Mouse (Mus musculus) liver, embryonic 16.5 days (tissue): ENCODE measurements around the gene Klhl22. TPM values are rescaled to one million over a fixed set of nuclear protein-coding genes. Genes with fewer than 3 reads are reported as not detected.

Experiments
- ATAC-seq: fragments of 200-750 bp; cut with Nextera tagmentation; 2 replicates; pipeline ENCODE4 v1.8.0; 2017; ENCODE audit warnings: low read depth, mild to moderate bottlenecking, moderate number of reproducible peaks, moderate library complexity
- H3K27ac ChIP-seq: fragments of 300-500 bp; sonication (generic); 2 replicates; pipeline ENCODE4 v1.5.1; 2014; ENCODE audit warnings: mild to moderate bottlenecking, low read length
- H3K27me3 ChIP-seq: fragments of 300-500 bp; sonication (generic); 2 replicates; pipeline ENCODE4 v1.6.1; 2014; ENCODE audit warnings: low read depth, low read length, mixed read lengths; ENCODE audit not compliant: control insufficient read depth, insufficient read depth
- H3K36me3 ChIP-seq: fragments of 300-500 bp; sonication (generic); 2 replicates; pipeline ENCODE4 v1.6.1; 2014; ENCODE audit warnings: mild to moderate bottlenecking; ENCODE audit not compliant: control insufficient read depth, insufficient read depth
- H3K4me1 ChIP-seq: fragments of 300-500 bp; sonication (generic); 2 replicates; pipeline ENCODE4 v1.6.1; 2014; ENCODE audit warnings: low read depth, low read length, mixed read lengths; ENCODE audit not compliant: control insufficient read depth
- H3K4me2 ChIP-seq: fragments of 300-500 bp; sonication (generic); 2 replicates; pipeline ENCODE4 v1.6.1; 2014; ENCODE audit warnings: low read depth, low read length, mixed read lengths
- H3K4me3 ChIP-seq: fragments of 300-500 bp; sonication (generic); 2 replicates; pipeline ENCODE4 v1.5.1; 2014; ENCODE audit warnings: low read depth, mild to moderate bottlenecking, low read length
- H3K9ac ChIP-seq: fragments of 300-500 bp; sonication (generic); 2 replicates; pipeline ENCODE4 v1.6.1; 2014; ENCODE audit warnings: low read depth, low read length
- H3K9me3 ChIP-seq: fragments of 300-500 bp; sonication (generic); replicated peaks from 2 replicates; pipeline ENCODE4 v1.6.1; 2016; ENCODE audit warnings: low read length; ENCODE audit not compliant: control insufficient read depth
- WGBS: fragments of 180-500 bp; shearing (Covaris S2); extraction: QIAGEN DNeasy Blood & Tissue Kit; methylation state at CpG from one replicate; pipeline ENCODE4 v1.1.7; 2014; ENCODE audit not compliant: insufficient replicate concordance; 5-methylcytosine and 5-hydroxymethylcytosine counted together
- polyA plus RNA-seq: library from polyadenylated mRNA; unstranded; fragments of >200 nt; fragmentation: Nextera tagmentation; extraction: Ambion mirVana; gene quantifications from 2 replicates; pipeline ENCODE4 v1.2.1, GENCODE M21; 2015

The Klhl22 gene
- polyA plus RNA-seq, 1 experiment from 2014 or later: 12.8 TPM

DNA sequence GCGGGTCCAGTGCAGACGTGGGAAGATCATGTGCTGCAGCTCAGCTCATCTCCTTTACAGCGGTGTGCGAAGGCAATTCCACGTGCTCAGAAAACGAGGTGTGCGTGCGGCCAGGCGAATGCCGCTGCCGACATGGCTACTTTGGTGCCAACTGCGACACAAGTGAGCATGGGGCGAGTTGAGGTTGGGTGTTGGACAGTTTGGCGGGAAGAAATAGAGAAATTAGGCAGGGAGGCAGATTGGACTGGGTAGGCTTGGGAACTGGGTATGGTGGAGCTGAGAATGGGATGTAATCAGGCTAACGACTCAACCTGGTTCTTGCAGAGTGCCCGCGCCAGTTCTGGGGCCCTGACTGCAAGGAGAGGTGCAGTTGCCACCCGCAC lies 43.0 kb downstream of the Klhl22 start:
- Histone ChIP-seq H3K27ac (no peak overlapping the region), H3K9ac (no peak overlapping the region), H3K4me1 (peaks cover 33% of the 10 kb centered on the region), H3K36me3 (no peaks in the 10 kb centered on the region), H3K4me3 (peak overlapping the region; percentile 37; the same call in 1 of the 2 replicates), H3K9me3 (no peaks in the 10 kb centered on the region), H3K27me3 (peaks cover 98% of the 10 kb centered on the region), H3K4me2 (peak overlapping the region; percentile 55)
- ATAC-seq: no peak
- WGBS: 6% methylated on average over 18 of the region's 18 CpGs

DNA sequence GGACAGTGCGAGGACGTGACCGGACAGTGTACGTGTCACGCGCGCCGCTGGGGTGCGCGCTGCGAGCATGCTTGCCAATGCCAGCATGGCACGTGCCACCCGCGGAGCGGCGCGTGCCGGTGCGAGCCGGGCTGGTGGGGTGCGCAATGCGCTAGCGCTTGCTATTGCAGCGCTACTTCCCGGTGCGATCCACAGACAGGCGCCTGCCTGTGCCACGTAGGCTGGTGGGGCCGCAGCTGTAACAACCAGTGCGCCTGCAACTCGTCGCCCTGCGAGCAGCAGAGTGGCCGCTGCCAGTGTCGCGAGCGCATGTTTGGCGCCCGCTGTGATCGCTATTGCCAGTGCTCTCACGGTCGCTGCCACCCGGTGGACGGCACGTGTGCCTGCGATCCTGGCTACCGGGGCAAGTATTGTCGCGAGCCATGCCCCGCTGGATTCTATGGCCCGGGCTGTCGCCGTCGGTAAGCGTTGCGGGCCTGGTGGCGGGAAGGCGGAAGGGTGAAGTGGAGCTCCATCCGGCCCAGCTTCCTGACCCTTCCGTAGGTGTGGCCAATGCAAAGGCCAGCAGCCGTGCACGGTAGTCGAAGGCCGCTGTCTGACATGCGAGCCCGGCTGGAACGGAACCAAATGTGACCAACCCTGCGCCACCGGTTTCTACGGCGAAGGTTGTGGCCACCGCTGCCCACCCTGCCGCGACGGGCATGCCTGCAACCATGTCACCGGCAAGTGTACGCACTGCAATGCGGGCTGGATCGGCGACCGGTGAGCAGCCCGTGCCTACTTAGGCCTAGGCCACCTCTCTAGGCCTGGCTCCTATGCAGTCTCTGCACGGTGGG lies 43.6 kb downstream of the Klhl22 start:
- Histone ChIP-seq H3K36me3 (no peaks in the 10 kb centered on the region), H3K4me3 (peak overlapping the region; percentile 37), H3K27ac (no peak overlapping the region), H3K9me3 (no peaks in the 10 kb centered on the region), H3K4me1 (peaks cover 33% of the 10 kb centered on the region), H3K9ac (no peak overlapping the region), H3K27me3 (peaks cover 98% of the 10 kb centered on the region), H3K4me2 (peak overlapping the region; percentile 55)
- no peak for ATAC-seq
- WGBS: 3% methylated on average over 83 of the region's 83 CpGs

GRCm38 (mm10) chr16:17803675-17804448 lies 44.4 kb downstream of the Klhl22 start:
- Histone ChIP-seq H3K27ac (no peak overlapping the region), H3K36me3 (no peaks in the 10 kb centered on the region), H3K9me3 (no peaks in the 10 kb centered on the region), H3K4me3 (peak overlapping the region; percentile 38), H3K27me3 (peaks cover 97% of the 10 kb centered on the region), H3K4me2 (peak overlapping the region; percentile 59), H3K9ac (no peak overlapping the region), H3K4me1 (peaks cover 29% of the 10 kb centered on the region)
- ATAC-seq: no peak
- WGBS: 11% methylated on average over 33 of the region's 33 CpGs

- no peak overlapping the region for H3K27ac ChIP-seq
- H3K36me3 ChIP-seq: no peaks in the 10 kb centered on the region
- WGBS: 3% methylated on average over 33 of the region's 33 CpGs
- peaks cover 97% of the 10 kb centered on the region for H3K27me3 ChIP-seq
- peak overlapping the region; percentile 59 for H3K4me2 ChIP-seq
- peak overlapping the region; percentile 38 for H3K4me3 ChIP-seq
- no peaks in the 10 kb centered on the region for H3K9me3 ChIP-seq
- ATAC-seq: no peak
- H3K4me1 ChIP-seq: peaks cover 29% of the 10 kb centered on the region
- H3K9ac ChIP-seq: no peak overlapping the region
Measured at GRCm38 (mm10) chr16:17804449-17804912, 45.1 kb downstream of the Klhl22 start.

DNA sequence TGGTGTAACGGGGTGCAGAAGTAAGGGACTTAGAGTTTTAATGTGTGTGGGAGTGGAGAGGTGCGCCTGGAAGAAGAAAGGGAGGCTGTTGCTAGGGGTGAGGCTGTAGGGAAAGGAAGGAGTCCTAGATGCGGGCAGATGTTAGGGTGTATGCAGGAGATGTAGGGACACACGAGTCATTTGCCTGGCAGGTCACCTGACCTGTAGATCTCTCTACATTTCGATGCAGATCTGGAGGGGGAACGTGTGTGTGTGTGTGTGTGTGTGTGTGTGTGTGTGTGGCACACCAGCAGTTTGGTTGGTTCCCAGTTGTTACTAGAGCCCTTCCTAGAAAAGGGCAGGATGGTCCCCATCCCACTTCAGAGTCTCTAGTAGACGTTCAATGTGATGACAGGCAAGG lies 45.6 kb downstream of the Klhl22 start:
- Histone ChIP-seq H3K36me3 (no peaks in the 10 kb centered on the region), H3K4me1 (peaks cover 29% of the 10 kb centered on the region), H3K4me2 (peak overlapping the region; percentile 59; the same call in 1 of the 2 replicates), H3K9ac (no peak overlapping the region), H3K9me3 (no peaks in the 10 kb centered on the region), H3K27me3 (peaks cover 97% of the 10 kb centered on the region), H3K27ac (no peak overlapping the region), H3K4me3 (peak overlapping the region; percentile 38; the same call in 1 of the 2 replicates)
- 13% methylated on average over 7 of the region's 7 CpGs for WGBS
- ATAC-seq: no peak

GRCm38 (mm10) chr16:17806581-17807191 lies 47.3 kb downstream of the Klhl22 start:
- no peak for ATAC-seq
- Histone ChIP-seq H3K4me3 (peak overlapping the region; percentile 59), H3K27me3 (peaks cover 88% of the 10 kb centered on the region), H3K27ac (no peak overlapping the region), H3K9ac (peak overlapping the region; percentile 52), H3K4me1 (peaks cover 29% of the 10 kb centered on the region), H3K4me2 (peak overlapping the region; percentile 81), H3K9me3 (no peaks in the 10 kb centered on the region), H3K36me3 (no peaks in the 10 kb centered on the region)
- 3% methylated on average over 50 of the region's 50 CpGs for WGBS

DNA sequence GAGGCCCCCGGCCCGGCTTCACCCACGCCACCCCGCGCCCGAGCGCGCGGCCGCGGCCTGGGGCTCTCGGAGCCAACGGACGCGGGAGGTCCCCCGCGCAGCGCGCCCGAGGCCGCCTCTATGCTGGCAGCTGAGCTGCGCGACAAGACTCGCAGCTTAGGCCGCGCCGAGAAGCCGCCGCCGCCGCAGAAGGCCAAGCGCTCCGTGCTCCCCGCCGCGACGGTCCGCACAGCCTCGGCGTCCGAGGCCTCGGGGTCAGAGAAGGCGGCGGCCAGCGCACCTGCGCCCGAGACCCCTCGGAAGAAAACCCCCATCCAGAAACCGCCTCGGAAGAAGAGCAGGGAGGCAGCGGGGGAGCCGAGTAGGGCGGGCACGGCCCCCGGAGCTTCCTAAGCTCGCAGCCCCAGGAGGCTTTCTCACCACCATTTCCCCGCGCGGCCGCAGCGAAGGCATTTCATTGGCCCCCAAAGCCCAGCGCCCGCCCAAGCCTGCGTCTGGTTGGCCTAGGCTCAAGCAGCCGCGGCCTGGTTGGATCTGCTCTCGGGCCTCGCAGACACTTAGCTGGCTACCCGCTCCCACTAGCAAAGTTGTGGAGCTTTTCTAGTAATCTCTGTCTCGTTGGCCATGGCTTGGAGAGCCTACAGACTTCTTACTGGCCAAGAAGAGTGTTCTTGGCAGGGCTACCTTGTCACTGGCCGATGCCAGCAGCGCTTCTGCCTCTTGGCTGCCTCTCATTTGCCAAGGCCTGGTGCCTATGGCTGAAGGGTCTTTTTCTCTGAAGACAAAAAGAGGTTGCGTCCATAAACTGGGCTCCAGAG lies 48.0 kb downstream of the Klhl22 start:
- H3K36me3 ChIP-seq: no peaks in the 10 kb centered on the region
- H3K4me2 ChIP-seq: peak overlapping the region; percentile 81
- 4% methylated on average over 73 of the region's 73 CpGs for WGBS
- peak; percentile 74 for ATAC-seq
- peak overlapping the region; percentile 59 for H3K4me3 ChIP-seq
- peaks cover 29% of the 10 kb centered on the region for H3K4me1 ChIP-seq
- peaks cover 81% of the 10 kb centered on the region for H3K27me3 ChIP-seq
- peak overlapping the region; percentile 52 for H3K9ac ChIP-seq
- H3K27ac ChIP-seq: no peak overlapping the region
- no peaks in the 10 kb centered on the region for H3K9me3 ChIP-seq

DNA sequence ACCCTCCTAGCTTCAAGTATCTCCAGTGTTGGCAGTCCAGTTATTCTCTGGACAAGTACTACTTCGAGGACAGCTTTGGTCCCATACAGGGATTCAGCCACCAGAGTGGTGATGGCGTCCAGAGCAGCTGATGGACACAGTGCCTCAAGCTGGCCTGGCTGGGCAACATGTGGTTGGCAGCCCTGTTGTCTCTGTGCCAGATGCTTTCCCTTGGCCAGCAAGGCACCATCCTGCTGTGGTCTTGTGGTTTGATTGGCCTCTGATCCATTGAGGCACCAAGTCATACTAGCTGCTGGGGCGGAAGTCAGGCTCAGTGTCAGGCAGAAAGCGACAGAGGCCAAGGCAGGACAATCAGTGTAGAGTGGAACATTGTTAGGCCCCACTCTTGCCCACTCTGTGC lies 49.7 kb downstream of the Klhl22 start:
- 55% methylated on average over 4 of the region's 4 CpGs for WGBS

More for the DNA sequence above, 49.7 kb downstream of the Klhl22 start:
- no peak overlapping the region for H3K9ac ChIP-seq
- H3K27ac ChIP-seq: no peak overlapping the region
- no peak overlapping the region for H3K4me3 ChIP-seq
- H3K4me1 ChIP-seq: peaks cover 16% of the 10 kb centered on the region
- H3K27me3 ChIP-seq: peaks cover 69% of the 10 kb centered on the region
- ATAC-seq: no peak
- no peaks in the 10 kb centered on the region for H3K36me3 ChIP-seq
- H3K4me2 ChIP-seq: no peak overlapping the region
- no peaks in the 10 kb centered on the region for H3K9me3 ChIP-seq
